Mouse (Mus musculus): ENCODE measurements around the gene Olfr960.
A peak's percentile ranks its signal among the peaks of the same experiment; 100 is the strongest.

Gene Olfr960

DNA sequence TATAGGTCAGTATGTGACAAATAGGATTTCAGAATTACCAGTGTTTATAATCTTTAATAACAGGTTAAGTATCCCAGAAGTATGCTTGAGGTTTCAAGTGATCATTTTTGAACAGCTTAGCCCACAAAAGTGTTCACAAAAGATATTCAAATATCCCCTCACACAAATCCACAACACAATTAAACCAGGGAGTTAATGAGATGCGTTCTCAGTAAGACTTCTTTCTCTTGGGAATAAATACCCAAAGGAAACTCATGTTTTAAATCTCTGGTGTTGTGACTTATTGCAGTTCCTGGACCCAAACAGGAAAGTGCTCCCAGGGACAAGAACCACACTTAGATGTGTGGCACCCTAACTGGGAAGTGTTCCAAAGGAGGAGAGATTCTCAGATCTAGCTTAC is at the start of gene Olfr960:
Gene Olfr960 (plus strand): TSS at position 301 of the 400 bp plus-strand sequence.
- no peak for DNase-seq (ENCODE audit: low spot score in 2 of 2)

DNA sequence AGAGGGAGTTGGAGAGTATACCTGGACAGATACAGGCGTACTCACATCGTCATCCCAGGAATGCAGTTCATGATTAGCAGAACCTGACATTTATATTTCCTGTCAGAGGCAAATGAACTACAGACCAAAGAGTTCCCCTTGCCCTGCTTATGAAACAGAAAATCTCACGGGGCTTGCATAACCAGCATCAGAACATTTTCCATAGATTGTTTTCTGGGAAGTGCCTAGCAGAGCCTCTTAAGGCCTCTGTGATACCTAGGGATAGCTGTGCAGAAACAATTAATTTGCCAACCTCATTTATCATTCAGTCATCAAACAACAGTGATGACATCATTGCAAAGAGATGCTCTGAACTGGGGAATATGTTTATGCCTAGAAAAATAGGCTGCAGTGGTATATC is 45.7 kb upstream of the Olfr960 start, which contains the start of gene Olfr959:
Gene Olfr959 (minus strand): TSS at position 101 of the 400 bp plus-strand sequence.
- no peak for DNase-seq (ENCODE audit: low spot score in 2 of 2)

DNA sequence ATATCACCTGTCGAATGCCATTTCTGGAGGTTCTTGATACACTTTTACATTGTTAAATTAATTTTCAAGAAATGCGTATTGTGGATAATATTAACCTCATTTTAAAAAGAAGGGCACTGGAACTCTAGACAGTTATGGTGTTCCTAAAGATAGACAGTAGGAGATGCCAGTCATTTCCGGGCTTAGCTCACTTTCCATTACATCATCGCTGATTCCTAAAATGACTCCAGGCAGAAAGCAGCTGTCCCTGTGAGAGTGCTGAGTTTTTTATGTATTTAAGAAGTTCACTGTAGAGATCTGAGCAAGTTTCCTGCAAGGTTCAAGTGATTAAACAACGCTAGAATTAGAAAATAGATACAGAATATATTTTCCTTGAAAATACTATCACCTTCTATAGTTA is 44.1 kb upstream of the Olfr960 start:
- DNase-seq (ENCODE audit: low spot score in 2 of 2), result no peak

DNA sequence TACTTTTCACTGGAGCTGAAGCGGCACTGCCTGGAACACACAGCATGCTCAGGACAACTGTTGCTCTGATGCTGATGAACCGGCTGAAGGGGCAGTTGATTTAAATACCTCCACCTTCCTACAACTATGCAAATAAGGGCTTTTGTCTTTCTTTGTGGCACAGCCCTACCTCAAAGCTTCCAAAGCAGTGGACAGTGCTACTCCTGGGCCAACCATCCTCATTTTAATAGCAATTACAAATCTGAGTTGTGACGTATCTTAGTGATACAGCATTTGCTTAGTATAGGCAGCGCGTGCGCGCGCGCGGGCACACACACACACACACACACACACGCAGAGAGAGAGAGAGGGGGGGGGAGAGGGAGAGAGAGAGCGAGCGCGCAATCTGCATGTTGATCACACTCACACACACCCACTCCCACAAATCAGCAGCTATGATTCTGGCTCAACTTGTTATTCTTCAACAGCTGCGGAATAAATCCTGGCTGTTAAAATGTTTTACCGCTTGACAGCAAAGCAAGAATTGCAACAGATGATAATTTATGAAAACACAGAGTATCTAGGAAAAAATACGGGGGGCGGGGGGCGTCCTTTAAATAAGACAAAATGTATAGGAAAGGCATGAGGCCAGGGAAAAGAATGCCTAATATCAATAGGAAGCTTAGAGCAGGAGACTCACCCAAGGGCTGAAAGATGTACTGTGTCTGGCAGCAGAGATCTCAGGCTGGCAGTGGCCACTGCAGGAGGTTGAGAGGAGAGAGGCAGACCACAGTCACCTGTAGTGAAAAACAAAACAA is 18.4 kb upstream of the Olfr960 start:
- peak in 1 of 2 experiments; percentile 5 for DNase-seq (ENCODE audit: low spot score in 2 of 2)

DNA sequence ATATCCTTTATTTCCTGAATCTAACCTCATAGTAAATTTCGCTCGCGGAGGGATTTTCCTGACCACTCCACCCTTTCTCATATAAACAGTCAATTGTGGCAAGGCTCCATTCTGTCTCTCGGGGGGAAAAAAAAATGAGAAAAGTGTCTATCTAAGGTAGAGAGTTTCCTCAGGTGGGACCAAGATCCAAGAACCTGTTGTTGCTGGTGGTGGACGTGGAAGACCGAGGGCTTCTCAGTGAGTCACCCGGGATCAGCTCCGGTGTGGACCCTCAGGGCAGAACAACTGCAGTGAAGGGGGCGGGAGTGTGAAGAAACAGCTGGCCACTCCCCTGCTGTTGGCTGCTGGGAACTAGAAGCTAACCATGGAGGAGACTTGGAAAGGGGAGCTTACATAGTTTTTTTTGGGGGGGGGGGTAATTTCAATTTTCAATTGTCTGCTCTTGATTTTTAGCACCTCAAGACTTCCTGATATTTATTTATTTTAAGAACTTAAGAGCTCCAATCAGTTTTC is 17.8 kb upstream of the Olfr960 start:
- no peak for DNase-seq (ENCODE audit: low spot score in 2 of 2)

DNA sequence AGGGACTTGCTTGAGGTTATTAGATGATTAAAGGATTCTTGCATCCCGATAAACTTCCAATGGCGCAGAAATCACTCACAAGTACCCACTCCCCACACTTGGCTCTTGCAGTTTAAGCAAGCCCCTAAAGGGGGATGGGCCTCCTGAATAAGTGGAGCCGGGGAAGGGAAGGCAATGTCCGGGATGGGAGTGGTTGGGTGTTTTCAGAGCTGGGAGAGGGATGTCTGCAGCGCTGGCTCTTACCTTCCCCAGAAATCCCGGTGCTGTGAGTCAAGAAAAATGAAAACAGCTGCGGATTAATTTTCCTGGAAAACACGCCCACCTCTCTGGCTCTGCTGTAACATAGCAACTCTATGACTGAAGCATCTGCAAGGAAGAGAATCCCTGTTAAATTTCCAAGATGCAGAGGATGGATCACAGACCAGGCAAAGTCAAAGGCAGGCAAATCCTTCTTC is 17.1 kb upstream of the Olfr960 start, which contains the start of gene AW551984:
Gene AW551984 (minus strand): TSS at position 405 of the 455 bp plus-strand sequence.
- peak in 1 of 2 experiments; percentile 2 for DNase-seq (ENCODE audit: low spot score in 2 of 2)

DNA sequence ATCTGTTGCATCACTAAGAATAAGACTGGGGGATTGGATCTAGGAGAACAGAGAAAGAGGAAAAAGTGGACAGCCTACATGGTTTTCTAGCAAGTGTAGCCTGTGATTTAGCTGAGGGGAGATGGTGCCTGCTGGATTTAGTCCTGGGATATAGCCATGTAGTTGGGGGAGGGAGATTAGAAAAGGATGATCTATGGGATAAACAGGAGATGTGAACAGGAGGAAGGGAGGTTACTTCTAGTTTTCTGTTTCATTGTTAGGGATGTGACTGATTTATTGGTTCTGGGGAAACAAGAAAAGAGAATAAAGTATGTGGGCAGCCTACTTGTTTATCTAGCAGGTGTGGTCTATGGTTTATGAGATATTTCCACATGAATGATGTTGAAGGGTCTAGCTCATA is 12.7 kb upstream of the Olfr960 start:
- no peak for DNase-seq (ENCODE audit: low spot score in 2 of 2)

DNA sequence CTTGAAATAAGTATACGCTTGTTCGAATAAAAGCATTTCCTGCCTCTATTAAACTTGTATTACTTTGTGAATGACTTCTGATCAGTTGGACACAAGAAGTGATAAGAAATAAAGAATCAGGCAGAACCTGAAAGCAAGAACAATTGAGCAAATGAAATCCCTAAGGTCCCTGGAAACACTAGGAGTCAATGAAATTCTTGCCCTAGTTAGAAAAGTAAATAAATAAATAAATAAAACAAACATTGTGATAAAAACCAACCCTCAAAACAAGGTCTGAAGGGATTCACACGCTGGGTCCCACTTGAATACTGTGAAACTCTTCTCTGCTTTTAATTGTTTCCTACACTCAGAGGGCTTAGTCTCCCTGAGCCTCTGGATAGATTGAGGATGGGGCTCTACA is 10.8 kb upstream of the Olfr960 start, which contains the start of gene Olfr148:
Gene Olfr148 (plus strand): TSS at position 301 of the 400 bp plus-strand sequence.
- DNase-seq (ENCODE audit: low spot score in 2 of 2), result no peak

DNA sequence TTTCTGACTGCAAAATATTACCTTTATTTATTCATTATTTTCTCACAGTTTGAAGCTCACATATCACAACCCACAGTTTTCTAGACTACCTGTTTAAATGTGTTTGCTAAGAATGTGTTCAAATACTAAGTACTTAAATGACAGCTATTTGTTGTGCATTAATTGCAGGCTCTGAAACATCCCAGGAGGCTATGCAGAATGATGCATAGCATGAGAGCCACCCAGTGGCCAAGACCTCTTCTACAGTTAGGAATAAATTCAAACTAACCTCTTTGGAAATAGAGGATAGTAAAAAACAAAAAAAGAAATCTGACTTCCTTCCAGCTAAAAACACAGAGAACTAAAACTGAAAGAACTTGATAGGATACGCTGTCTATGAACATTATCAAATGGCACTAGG is 9.2 kb upstream of the Olfr960 start:
- DNase-seq (ENCODE audit: low spot score in 2 of 2), result peak in 1 of 2 experiments; percentile 31

DNA sequence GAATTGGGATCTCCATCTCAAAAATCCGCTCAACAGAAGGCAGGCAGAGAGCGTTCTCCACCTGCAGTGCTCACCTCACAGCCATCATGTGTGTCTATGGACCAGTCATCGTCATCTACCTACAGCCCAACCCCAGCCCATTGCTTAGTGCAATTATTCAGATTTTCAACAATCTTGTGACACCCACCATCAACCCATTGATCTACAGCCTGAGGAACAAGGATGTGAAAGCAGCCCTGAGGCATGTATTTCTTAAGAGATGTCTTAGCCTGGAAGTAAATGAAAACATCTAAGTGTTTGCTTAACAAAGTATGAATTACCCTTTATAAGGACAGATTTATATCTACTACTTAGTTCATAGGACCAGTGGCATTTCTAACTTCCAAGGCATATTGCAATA is 2.6 kb downstream of the Olfr960 start:
- DNase-seq (ENCODE audit: low spot score in 2 of 2), result no peak

DNA sequence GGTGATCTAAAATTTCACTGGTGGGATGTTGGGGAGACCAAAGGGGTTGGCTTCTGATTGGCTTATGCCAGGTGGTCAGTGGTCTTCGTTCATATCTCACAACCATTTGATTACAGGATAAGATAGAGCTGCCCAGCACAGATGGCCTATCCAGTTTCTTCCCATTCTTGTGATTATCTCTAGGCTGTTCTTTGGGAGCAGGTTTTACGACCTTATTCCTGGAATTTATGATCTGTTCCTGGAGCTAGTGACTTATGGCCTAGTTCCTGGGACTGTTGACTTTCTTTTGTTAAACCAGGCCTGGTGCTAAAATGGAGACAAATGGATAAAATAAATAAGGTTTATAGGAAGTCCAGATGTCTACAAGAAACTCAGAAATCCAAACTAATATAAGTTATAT is 3.5 kb downstream of the Olfr960 start:
- DNase-seq (ENCODE audit: low spot score in 2 of 2), result no peak

DNA sequence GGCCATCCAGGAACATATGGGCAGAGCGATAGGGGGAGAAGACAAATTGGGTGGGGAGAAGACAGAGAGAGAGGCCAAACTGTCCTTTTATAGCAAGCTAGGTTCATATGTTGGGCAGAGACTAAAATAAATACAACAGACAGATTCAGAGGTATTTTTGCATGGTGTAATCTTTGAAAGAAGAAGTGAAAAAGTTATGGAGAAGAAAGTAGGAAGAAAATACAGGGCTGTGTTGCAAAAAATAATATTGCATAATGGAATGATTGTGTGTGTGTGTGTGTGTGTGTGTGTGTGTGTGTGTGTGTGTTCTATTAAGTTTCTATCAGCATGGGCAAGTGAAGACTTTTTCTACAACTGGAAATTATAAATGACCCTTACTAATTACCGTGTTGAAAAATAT is 7.9 kb downstream of the Olfr960 start:
- no peak for DNase-seq (ENCODE audit: low spot score in 2 of 2)

DNA sequence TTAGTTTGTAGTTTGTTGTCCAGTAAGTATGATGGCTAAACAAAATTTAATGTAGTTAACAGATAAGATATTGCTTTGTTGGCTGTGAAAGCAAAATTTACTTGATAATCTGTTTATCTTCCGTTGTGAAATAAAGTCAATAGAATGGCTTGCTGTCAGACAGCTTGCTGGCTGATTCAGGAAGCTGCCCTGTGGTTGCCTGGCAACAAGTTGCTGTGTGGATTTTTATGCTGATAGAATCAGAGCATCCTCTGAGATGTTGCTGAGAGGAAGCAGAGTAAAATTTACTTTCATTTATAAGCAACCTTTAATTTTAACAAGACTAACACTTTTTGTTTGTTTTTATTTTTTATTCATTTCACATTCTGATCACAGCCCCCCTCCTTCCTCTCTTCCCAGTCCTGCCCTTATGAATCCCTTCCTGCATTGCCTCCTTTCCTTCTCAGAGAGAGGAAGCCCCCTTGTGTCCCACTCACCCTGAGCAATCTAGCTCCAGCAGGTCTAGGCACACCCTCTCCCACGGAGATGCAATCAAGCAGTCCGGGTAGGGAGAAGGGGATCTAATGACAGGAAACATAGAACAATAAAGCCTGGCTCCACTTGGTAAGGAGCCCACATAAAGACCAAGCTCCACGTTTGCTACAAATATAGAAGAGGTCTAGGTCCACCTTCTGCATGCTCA is 12.9 kb downstream of the Olfr960 start:
- DNase-seq (ENCODE audit: low spot score in 2 of 2), result no peak

DNA sequence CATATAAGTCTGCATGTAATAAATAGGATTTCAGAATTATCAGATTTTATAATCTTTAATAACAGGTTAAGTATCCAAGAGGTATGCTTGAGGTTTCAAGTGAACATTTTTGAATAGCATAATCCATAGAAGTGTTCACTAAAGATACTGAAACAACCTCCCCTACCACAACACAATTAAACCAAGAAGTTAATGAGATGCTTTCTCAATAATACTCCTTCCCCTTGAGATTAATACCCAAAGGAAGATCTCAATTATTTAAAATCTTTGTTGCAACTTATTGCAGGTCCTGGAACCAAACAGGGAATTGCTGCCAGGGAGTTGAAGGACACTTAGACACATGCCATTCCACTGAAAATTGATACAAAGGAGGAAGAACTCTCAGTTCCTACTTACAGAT is 23.6 kb downstream of the Olfr960 start, which contains the start of gene Olfr961:
Gene Olfr961 (plus strand): TSS at position 301 of the 400 bp plus-strand sequence.
- no peak for DNase-seq (ENCODE audit: low spot score in 2 of 2)

DNA sequence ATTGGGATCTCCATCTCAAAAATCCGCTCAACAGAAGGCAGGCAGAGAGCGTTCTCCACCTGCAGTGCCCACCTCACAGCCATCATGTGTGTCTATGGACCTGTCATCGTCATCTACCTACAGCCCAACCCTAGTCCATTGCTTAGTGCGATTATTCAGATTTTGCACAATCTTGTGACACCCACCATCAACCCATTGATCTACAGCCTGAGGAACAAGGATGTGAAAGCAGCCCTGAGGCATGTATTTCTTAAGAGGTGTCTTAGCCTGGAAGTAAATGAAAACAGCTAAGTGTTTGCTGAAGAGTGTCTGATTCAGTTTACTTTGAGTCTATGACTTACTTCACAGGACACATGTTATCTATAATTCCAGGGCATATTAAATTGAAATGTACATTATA is 26.2 kb downstream of the Olfr960 start:
- DNase-seq (ENCODE audit: low spot score in 2 of 2), result no peak

DNA sequence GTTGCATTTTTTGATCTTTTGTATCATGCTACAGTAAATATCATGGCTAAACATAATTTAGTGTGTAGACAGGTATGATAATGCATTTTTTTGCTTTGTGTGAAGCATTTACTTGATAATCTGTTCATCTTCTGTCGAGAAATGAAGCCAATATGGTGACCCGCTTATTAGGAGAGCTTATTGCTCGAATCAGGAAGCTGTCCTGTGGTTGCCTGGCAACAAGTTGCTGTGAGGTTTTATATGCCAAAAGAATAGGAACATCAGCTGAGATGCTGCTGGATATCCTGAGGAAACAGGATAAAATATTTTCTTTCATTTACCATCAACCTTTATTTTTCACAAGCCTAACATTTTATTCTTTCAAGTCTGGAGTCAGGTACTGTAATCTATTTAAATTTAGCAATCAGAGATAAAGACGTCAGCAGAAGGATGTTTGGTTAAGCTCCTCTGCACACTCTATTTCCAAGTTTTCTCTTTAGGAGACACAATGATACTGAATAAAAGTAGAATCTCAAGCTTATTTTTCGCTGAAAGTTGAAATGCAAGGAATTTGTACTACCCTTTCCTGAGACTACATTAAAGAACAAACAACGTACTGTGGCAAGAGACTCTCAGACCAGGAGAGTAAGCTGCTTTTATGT is 33.7 kb downstream of the Olfr960 start:
- no peak for DNase-seq (ENCODE audit: low spot score in 2 of 2)

DNA sequence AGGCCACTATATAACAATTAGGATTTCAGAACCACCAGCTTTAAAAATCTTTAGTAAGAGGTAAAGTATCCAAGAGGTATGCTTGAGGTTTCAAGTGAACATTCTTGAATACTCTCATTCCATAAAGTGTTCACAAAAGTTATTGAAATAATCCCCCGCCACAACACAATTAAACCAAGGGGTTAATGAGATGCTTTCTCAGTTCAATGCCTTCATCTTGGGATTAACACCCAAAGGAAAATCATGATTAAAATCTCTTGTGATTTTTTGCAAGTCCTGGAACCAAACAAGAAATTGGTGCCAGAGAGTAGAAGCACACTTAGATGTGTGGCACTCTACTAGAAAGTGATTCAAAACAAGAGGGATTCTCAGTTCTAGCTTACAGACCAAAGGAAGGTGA is 45.7 kb downstream of the Olfr960 start, which contains the start of gene Olfr963:
Gene Olfr963 (plus strand): TSS at position 301 of the 400 bp plus-strand sequence.
- DNase-seq (ENCODE audit: low spot score in 2 of 2), result no peak

DNA sequence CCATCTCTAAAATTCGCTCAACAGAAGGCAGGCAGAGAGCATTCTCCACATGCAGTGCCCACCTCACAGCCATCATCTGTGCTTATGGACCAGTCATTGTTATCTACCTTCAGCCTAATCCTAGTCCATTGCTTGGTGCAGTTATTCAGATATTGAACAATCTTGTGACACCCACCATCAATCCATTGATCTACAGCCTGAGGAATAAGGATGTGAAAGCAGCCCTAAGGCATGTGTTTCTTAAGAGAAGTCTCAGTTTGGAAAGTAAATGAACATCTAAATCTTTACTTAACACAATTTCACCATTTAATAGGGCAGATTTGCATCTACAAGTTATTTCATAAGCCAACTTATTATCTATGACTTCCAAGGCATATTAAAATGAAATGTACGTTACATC is 48.5 kb downstream of the Olfr960 start:
- no peak for DNase-seq (ENCODE audit: low spot score in 2 of 2)

All from left cerebral cortex, adult 9 months (tissue).